Mouse (Mus musculus): ENCODE measurements around the gene Actr3b.

GRCm38 (mm10) chr5:25891321-25891720, 131.5 kb downstream of the Actr3b start:
- TF ChIP-seq POLR2A (IDR thresholded peaks at IDR 0.05; ENCODE audit: control insufficient read depth, extremely low read depth, insufficient read depth, low read length, poor library complexity) (no peak), CTCF (IDR thresholded peaks at IDR 0.05; ENCODE audit: borderline replicate concordance, control insufficient read depth, extremely low read depth, insufficient read depth, low read length, poor library complexity) (no peak)
